Mouse (Mus musculus): Measurements from ENCODE around the gene Tacc2.

GRCm38 (mm10) chr7:130621953-130622352 lies 44.7 kb downstream of the Tacc2 start:
- no peak for TF ChIP-seq EP300 (optimal IDR thresholded peaks at IDR 0.05)
- TF ChIP-seq CTCF (IDR thresholded peaks at IDR 0.05; ENCODE audit: low read depth), result no peak

All from stomach, postnatal 0 days (tissue).